Mouse (Mus musculus) intestine, embryonic 16.5 days (tissue): ENCODE results near the gene Ifna6. TPM values are rescaled to one million over a fixed set of nuclear protein-coding genes. Genes with fewer than 3 reads are reported as not detected.
"Not testable (repeated sequence)": the region's sequence is repeated elsewhere in the genome, so short reads cannot be mapped to it uniquely, and the experiment has no call there.

Source experiments
- ATAC-seq: fragments of 200-750 bp; cut with Nextera tagmentation; 2 replicates; pipeline ENCODE4 v1.8.0; 2017; ENCODE audit warnings: moderate TSS enrichment, moderate library complexity
- H3K27ac ChIP-seq: fragments of 300-500 bp; sonication (generic); 2 replicates; pipeline ENCODE4 v1.5.1; 2014; ENCODE audit warnings: mild to moderate bottlenecking, low read length
- H3K27me3 ChIP-seq: fragments of 300-500 bp; sonication (generic); replicated peaks from 2 replicates; pipeline ENCODE4 v1.6.1; 2014; ENCODE audit warnings: low read length, control low read depth, mixed read lengths; ENCODE audit not compliant: control insufficient read depth, insufficient read depth
- H3K36me3 ChIP-seq: fragments of 300-500 bp; sonication (generic); 2 replicates; pipeline ENCODE4 v1.6.1; 2014; ENCODE audit warnings: low read length, control low read depth; ENCODE audit not compliant: control insufficient read depth, insufficient read depth
- H3K4me1 ChIP-seq: fragments of 300-500 bp; sonication (generic); 2 replicates; pipeline ENCODE4 v1.6.1; 2014; ENCODE audit warnings: low read length, control low read depth, mixed read lengths; ENCODE audit not compliant: control insufficient read depth, insufficient read depth
- H3K4me2 ChIP-seq: fragments of 300-500 bp; sonication (generic); 2 replicates; pipeline ENCODE4 v1.6.1; 2014; ENCODE audit warnings: low read depth, low read length, control low read depth
- H3K4me3 ChIP-seq: fragments of 300-500 bp; sonication (generic); 2 replicates; pipeline ENCODE4 v1.5.1; 2014; ENCODE audit warnings: mild to moderate bottlenecking, low read length
- H3K9ac ChIP-seq: fragments of 300-500 bp; sonication (generic); 2 replicates; pipeline ENCODE4 v1.6.1; 2014; ENCODE audit warnings: low read depth, low read length
- H3K9me3 ChIP-seq: fragments of 300-500 bp; sonication (generic); 2 replicates; pipeline ENCODE4 v1.6.1; 2016; ENCODE audit warnings: low read length, control low read depth; ENCODE audit not compliant: control insufficient read depth
- WGBS: fragments of 180-500 bp; shearing (Covaris S2); extraction: QIAGEN DNeasy Blood & Tissue Kit; methylation state at CpG from one replicate; pipeline ENCODE4 v1.1.7; 2014; 5-methylcytosine and 5-hydroxymethylcytosine counted together
- polyA plus RNA-seq: library from polyadenylated mRNA; unstranded; fragments of >200 nt; fragmentation: Nextera tagmentation; extraction: Ambion mirVana; gene quantifications from 2 replicates; pipeline ENCODE4 v1.2.1, GENCODE M21; 2015

Ifna6 gene
- not detected in 2 replicates for polyA plus RNA-seq

DNA sequence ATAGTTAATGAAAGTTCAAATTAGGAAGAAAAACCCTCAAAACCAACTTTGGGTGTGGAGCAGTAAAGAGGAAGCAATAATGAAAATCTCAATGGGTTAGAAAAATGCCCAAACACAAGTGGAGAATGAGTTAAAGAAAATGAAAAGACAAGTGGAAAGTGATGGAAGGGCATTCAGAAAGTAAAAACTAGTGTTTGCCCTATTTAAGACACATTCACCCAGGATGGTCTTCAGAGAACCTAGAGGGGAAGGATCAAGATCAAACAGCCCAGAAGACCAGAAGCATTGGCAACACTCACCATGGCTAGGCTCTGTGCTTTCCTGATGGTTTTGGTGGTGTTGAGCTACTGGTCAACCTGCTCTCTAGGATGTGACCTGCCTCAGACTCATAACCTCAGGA, at the start of gene Ifna6:
Gene Ifna6 (plus strand): TSS at position 301 of the 400 bp plus-strand sequence.
- not testable (repeated sequence) for H3K4me3 ChIP-seq, H3K9me3 ChIP-seq, H3K27ac ChIP-seq, H3K27me3 ChIP-seq, H3K4me2 ChIP-seq, H3K9ac ChIP-seq, H3K4me1 ChIP-seq, ATAC-seq, H3K36me3 ChIP-seq

DNA sequence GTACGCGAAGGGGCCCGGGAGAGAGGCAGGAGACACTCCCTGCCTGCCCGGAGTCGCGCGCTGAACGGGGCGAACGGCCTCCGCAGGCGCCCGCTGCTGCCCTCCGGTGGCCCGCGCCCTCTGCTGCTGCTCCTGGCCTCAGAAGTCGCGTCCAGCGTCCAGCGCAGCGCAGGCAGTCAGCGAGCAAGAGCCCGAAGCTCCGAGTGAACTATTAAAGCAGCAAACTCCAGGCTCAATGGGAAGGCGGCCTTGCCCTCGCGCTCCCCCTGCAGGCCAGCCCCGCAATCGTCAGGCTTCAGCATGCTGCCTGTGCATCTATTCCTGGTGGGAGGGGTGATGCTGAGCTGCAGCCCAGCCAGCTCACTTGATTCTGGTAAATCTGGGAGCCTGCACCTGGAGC, 47.7 kb upstream of the Ifna6 start, which contains the start of gene Gm13272:
Gene Gm13272 (plus strand): TSS at position 301 of the 400 bp plus-strand sequence.
- ATAC-seq, H3K4me2 ChIP-seq, H3K9ac ChIP-seq, H3K4me1 ChIP-seq, H3K27ac ChIP-seq, H3K27me3 ChIP-seq, H3K36me3 ChIP-seq, H3K4me3 ChIP-seq, H3K9me3 ChIP-seq: not testable (repeated sequence)
- no CpG with 5 or more reads among the region's 29 CpGs for WGBS

DNA sequence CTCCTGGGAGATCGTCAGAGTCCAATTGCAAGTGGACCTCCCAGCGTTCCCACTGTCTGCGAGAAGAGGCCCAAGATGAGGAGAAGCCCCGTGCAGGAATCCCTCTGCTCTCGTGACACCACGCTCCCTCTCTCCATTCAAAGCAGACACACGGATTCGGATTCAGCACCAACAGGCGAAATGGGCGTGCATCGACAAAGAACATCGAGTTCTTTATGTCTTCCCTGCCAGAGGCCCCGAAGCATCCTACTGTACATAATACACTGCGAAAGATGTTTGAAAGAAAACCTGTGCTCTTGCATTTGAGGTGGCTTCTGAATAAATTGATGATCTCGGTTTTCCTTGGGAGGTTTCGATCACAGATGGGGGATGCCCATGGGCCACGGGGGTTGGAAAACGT, 46.9 kb upstream of the Ifna6 start:
- not testable (repeated sequence) for H3K4me1 ChIP-seq, H3K9ac ChIP-seq, H3K27me3 ChIP-seq, H3K4me2 ChIP-seq, H3K36me3 ChIP-seq, H3K4me3 ChIP-seq, H3K9me3 ChIP-seq, ATAC-seq, H3K27ac ChIP-seq
- WGBS, result 45% methylated on average over 13 of the region's 18 CpGs

DNA sequence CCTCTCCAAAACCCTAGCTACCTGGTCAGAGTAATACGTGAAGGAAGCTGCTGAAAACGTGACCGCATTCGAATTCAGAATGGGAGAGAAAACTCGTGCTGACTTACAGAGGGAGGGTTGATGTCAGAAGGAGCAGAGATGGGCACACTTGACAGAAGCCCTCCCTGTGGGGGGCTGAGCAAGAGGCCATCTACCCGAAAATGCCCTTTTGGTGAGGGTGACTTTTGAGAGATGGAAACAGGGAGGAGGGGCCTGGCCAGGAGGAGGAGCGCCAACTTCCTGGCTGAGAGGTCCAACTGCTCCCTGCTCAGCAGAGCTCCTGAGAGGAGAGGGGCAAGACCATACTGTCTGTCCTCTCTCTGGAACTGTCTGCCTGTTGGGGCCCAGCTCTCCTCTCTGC, 45.4 kb upstream of the Ifna6 start, which contains the start of gene Ifnz:
Gene Ifnz (plus strand): TSS at position 301 of the 400 bp plus-strand sequence.
- not testable (repeated sequence) for H3K9me3 ChIP-seq, H3K27me3 ChIP-seq, H3K4me1 ChIP-seq, ATAC-seq, H3K9ac ChIP-seq, H3K36me3 ChIP-seq, H3K27ac ChIP-seq
- peak within 1 kb of the TSS; percentile 33; the same call in 1 of the 2 replicates for H3K4me2 ChIP-seq
- WGBS, result 17% methylated on average over 4 of the region's 7 CpGs
- peak within 1 kb of the TSS; percentile 27; the same call in 1 of the 2 replicates for H3K4me3 ChIP-seq

DNA sequence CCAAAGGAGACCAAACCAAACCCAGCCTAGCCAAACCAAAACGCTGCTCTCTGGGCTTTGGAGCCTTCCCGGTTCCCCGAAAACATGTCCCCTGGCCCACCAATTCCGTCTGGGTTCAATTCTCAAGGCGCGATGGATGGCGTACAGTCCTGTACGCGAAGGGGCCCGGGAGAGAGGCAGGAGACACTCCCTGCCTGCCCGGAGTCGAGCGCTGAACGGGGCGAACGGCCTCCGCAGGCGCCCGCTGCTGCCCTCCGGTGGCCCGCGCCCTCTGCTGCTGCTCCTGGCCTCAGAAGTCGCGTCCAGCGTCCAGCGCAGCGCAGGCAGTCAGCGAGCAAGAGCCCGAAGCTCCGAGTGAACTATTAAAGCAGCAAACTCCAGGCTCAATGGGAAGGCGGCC, 44.9 kb upstream of the Ifna6 start:
- Histone ChIP-seq H3K4me3 (peak overlapping the region; percentile 27; the same call in 1 of the 2 replicates), H3K4me2 (peak overlapping the region; percentile 33; the same call in 1 of the 2 replicates)
- H3K27me3 ChIP-seq, H3K9ac ChIP-seq, H3K9me3 ChIP-seq, ATAC-seq, H3K27ac ChIP-seq, H3K36me3 ChIP-seq, H3K4me1 ChIP-seq: not testable (repeated sequence)
- 0% methylated on average over 12 of the region's 31 CpGs for WGBS

DNA sequence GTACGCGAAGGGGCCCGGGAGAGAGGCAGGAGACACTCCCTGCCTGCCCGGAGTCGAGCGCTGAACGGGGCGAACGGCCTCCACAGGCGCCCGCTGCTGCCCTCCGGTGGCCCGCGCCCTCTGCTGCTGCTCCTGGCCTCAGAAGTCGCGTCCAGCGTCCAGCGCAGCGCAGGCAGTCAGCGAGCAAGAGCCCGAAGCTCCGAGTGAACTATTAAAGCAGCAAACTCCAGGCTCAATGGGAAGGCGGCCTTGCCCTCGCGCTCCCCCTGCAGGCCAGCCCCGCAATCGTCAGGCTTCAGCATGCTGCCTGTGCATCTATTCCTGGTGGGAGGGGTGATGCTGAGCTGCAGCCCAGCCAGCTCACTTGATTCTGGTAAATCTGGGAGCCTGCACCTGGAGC, 41.8 kb upstream of the Ifna6 start, which contains the start of gene Gm13276:
Gene Gm13276 (plus strand): TSS at position 301 of the 400 bp plus-strand sequence.
- H3K4me3 ChIP-seq, H3K27me3 ChIP-seq, H3K27ac ChIP-seq, H3K4me1 ChIP-seq, H3K36me3 ChIP-seq, H3K4me2 ChIP-seq, H3K9ac ChIP-seq, H3K9me3 ChIP-seq, ATAC-seq: not testable (repeated sequence)
- WGBS, result no CpG with 5 or more reads among the region's 27 CpGs

DNA sequence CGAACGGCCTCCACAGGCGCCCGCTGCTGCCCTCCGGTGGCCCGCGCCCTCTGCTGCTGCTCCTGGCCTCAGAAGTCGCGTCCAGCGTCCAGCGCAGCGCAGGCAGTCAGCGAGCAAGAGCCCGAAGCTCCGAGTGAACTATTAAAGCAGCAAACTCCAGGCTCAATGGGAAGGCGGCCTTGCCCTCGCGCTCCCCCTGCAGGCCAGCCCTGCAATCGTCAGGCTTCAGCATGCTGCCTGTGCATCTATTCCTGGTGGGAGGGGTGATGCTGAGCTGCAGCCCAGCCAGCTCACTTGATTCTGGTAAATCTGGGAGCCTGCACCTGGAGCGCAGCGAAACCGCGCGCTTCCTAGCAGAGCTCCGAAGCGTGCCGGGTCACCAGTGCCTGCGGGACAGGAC, 38.8 kb upstream of the Ifna6 start, which contains the start of gene Gm13277:
Gene Gm13277 (plus strand): TSS at position 231 of the 400 bp plus-strand sequence.
- H3K4me1 ChIP-seq, H3K9me3 ChIP-seq, ATAC-seq, H3K9ac ChIP-seq, H3K4me2 ChIP-seq, H3K27ac ChIP-seq, H3K27me3 ChIP-seq, H3K4me3 ChIP-seq, H3K36me3 ChIP-seq: not testable (repeated sequence)
- 0% methylated on average over 1 of the region's 28 CpGs for WGBS

DNA sequence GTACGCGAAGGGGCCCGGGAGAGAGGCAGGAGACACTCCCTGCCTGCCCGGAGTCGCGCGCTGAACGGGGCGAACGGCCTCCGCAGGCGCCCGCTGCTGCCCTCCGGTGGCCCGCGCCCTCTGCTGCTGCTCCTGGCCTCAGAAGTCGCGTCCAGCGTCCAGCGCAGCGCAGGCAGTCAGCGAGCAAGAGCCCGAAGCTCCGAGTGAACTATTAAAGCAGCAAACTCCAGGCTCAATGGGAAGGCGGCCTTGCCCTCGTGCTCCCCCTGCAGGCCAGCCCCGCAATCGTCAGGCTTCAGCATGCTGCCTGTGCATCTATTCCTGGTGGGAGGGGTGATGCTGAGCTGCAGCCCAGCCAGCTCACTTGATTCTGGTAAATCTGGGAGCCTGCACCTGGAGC, 36.0 kb upstream of the Ifna6 start, which contains the start of gene Gm13278:
Gene Gm13278 (plus strand): TSS at position 301 of the 400 bp plus-strand sequence.
- not testable (repeated sequence) for H3K4me3 ChIP-seq, H3K36me3 ChIP-seq, ATAC-seq, H3K4me1 ChIP-seq, H3K9ac ChIP-seq, H3K27ac ChIP-seq, H3K4me2 ChIP-seq, H3K27me3 ChIP-seq, H3K9me3 ChIP-seq
- WGBS, result no CpG with 5 or more reads among the region's 28 CpGs

DNA sequence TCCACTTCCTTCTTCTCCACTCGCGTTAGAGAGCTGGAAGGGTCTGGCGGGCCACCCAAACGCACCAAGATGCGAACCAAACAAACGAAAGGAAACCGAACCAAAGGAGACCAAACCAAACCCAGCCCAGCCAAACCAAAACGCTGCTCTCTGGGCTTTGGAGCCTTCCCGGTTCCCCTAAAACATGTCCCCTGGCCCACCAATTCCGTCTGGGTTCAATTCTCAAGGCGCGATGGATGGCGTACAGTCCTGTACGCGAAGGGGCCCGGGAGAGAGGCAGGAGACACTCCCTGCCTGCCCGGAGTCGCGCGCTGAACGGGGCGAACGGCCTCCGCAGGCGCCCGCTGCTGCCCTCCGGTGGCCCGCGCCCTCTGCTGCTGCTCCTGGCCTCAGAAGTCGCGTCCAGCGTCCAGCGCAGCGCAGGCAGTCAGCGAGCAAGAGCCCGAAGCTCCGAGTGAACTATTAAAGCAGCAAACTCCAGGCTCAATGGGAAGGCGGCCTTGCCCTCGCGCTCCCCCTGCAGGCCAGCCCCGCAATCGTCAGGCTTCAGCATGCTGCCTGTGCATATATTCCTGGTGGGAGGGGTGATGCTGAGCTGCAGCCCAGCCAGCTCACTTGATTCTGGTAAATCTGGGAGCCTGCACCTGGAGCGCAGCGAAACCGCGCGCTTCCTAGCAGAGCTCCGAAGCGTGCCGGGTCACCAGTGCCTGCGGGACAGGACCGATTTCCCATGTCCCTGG, 33.1 kb upstream of the Ifna6 start, which contains the start of gene Gm13275:
Gene Gm13275 (plus strand): TSS at position 552 of the 740 bp plus-strand sequence.
- not testable (repeated sequence) for H3K9ac ChIP-seq, ATAC-seq, H3K9me3 ChIP-seq, H3K4me2 ChIP-seq, H3K36me3 ChIP-seq, H3K27ac ChIP-seq, H3K27me3 ChIP-seq, H3K4me3 ChIP-seq, H3K4me1 ChIP-seq
- 0% methylated on average over 9 of the region's 52 CpGs for WGBS
